Mouse (Mus musculus): Measurements from ENCODE around the gene Sipa1l1. TPM values are rescaled to one million over a fixed set of nuclear protein-coding genes. Genes with fewer than 3 reads are reported as not detected.

The Sipa1l1 gene
- total RNA-seq, 2 experiments from 2014 or later: 6.6 to 7.3 TPM

DNA sequence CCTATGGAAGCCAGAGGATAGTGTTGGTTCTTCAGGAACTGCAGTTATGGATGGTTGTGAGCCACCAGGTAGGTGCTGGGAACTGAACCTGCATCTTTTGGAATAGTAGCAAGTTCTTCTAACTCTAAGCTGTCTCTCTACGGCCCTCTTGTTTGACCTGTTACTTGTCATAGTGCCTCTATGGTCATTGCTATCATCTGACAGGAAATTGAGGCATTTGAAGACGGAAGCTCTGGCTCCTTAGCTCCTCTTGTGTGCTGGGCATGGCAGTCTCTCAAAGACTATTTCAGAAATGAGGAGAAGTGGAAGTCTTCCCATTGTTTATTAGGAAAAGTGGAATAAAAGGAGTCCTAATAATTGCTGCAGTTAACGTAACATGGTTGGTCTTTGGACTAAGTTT, 38.9 kb downstream of the Sipa1l1 start:
- no peak for DNase-seq (ENCODE audit: low spot score)

- DNase-seq (ENCODE audit: low spot score): no peak
Measured at GRCm38 (mm10) chr12:82208611-82209010, 39.5 kb downstream of the Sipa1l1 start.

DNA sequence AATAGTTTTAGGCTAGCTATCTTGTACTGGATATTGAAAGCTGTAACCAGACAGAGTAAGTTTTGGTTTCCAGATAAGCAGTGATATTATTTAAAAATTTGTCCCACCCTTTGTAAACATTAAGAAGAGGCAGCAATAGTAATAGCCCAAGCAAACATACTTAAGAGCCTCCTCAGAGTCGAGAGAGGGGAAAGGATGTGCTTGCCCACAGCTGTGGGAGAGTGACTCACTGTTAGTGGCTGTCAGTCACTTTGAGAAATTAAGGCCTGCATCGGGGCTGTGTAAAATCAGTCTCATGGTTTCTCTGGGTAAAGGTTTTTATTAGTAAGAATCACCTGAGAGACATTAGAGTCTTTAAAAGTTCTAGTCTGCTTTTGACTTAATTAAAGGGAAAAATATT, 40.6 kb downstream of the Sipa1l1 start:
- no peak for DNase-seq (ENCODE audit: low spot score)

DNA sequence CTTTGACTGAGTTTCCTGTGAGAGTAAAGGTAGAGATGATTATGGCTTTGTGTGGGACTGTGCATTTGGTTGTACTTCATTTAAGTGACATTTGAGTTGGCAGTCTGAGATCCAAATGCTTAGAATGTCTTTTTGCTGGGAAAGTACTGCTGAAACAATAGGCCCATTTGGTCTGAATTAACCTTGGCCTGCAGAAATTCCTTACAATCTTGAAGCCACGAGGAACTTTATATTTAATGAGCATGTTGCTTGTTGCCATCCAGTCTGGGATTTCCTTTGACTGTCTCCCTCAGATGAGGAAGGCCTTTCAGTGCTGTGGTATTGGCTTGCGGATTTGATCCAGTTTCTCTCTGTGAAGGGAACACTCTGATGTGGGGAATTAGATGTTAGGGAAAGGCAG, 43.9 kb downstream of the Sipa1l1 start:
- DNase-seq (ENCODE audit: low spot score): no peak

- no peak for DNase-seq (ENCODE audit: low spot score)
Measured at GRCm38 (mm10) chr12:82214916-82215315, 45.8 kb downstream of the Sipa1l1 start.

- DNase-seq (ENCODE audit: low spot score): no peak
Measured at GRCm38 (mm10) chr12:82216801-82217553, 47.9 kb downstream of the Sipa1l1 start.

- DNase-seq (ENCODE audit: low spot score): no peak
Measured at GRCm38 (mm10) chr12:82218201-82218600, 49.1 kb downstream of the Sipa1l1 start.

DNA sequence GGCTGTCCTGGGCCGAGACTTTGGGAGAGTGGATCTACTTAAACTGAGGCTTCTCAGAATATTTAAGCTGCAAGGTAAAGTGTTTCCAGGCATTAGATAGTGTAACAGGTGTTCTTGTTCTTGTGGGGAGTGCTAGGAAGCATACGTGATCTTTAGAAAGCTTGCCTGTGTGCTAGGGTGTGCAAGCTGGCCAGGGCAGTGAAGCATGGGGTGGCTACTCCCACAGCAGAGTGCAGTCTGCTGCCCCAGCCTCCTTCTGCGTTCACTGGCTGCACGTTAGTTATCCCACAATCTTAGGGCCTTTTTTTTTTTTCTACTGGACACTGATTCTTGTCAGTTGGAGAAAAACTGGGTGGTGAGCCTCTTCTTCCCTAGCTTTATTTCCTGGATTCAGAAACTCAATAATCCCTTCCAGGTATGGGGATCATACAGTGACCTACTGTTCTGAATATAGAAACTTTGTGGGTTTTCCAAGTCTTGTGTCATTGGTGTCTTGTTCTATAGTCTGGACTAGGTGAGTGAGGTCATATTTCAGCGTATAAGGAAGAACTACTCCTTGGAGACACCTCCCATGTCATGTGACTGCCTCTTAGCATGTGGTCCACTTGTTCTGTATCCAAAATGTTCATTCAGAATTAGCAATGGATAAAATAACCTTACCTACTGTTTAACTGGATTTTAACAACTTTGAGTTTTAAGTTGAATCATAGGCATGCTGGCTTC, 51.4 kb downstream of the Sipa1l1 start:
- no peak for DNase-seq (ENCODE audit: low spot score)

DNA sequence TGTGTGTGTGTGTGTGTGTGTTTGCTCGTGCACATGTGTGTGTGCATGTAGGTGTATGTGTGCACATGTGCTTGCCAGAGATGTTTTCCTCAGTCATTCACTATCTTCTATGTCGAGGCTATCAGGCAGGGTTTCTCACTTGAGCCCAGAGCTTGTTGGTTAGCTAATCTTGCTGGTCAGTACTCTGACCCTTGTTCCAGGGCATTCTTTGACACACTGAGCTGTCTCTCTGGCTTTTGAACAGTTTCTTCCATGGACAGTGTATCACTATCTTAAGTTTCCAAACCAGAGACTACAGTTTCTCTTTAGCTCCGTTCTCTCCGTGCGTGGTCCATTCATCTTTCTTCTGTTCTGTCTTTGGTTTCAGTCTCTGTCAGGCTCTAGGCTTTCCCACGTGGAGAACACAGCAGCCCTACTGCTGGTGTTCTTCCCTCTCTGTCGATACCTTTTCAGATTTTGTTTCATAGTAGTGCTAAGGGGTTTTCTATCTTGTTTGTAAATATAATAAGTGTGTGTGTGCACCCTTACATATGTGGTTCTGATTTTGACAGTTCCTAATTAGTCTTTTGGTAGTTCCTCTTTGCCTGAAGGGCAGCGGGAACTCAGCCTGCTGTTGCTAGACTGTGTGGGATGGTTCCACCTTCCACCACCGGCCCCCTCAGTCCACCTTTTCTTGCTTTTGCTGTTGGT, 54.2 kb downstream of the Sipa1l1 start:
- DNase-seq (ENCODE audit: low spot score): no peak

DNA sequence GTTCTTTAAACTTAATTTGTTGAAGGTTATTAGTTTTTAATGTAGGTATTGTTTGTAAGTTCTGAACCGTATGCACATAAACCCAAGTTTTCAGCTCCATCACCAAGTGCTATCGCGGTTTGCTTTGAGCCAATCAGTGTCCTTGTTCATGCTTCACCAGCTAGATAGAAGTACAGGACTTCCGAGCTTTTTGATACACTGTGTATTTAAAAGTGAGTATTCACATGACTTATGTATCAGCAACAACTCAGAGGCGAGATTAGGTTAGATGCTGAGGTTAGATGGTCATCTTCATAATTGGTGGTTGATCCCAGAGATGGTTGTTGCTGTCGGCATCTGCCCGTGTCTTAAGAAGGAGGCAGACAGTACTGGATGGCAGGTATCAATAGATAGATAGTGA, 55.7 kb downstream of the Sipa1l1 start:
- no peak for DNase-seq (ENCODE audit: low spot score)

DNA sequence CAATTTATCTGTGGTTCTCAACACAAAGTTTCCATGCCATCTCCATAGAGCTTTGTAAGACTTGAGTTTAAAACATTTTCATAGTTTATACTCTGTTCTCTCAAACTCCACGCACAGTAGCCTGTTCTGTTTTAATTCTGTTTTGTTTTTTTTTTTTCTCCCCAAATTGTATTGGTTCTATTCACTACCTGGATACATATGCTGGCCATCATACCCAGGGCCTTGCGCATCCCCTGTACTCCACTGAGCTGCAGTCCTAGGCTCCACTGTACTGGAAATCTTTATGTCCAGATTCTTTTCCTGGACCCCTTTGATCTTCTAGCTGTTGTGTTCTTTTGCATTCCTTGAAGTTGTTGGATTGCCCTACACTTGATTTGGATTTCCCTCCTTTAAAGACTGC, 56.2 kb downstream of the Sipa1l1 start:
- DNase-seq (ENCODE audit: low spot score): no peak

GRCm38 (mm10) chr12:82225751-82226228, 56.7 kb downstream of the Sipa1l1 start:
- DNase-seq (ENCODE audit: low spot score): peak; percentile 8

GRCm38 (mm10) chr12:82226311-82227066, 57.4 kb downstream of the Sipa1l1 start:
- no peak for DNase-seq (ENCODE audit: low spot score)

GRCm38 (mm10) chr12:82230127-82230526, 61.0 kb downstream of the Sipa1l1 start:
- no peak for DNase-seq (ENCODE audit: low spot score)

DNA sequence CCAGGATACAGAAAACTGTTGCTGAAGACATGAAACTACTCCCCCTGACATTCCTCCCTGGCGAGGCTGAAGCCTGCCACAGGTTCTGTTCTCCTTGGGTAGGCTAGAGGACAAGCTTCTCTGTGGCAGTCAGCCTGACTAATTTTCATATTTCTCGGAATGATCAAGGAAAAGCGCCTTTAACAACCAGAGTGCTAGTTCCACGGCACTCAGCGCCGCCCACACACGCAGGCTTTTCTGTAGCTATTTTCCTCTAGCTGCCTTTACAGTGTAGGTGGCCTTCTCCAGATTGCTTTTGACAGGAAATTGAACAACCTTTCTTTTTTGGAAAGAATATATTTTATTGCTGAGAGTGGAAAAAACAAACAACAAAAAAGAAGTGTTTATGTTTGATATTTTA, 62.1 kb downstream of the Sipa1l1 start:
- DNase-seq (ENCODE audit: low spot score): no peak

DNA sequence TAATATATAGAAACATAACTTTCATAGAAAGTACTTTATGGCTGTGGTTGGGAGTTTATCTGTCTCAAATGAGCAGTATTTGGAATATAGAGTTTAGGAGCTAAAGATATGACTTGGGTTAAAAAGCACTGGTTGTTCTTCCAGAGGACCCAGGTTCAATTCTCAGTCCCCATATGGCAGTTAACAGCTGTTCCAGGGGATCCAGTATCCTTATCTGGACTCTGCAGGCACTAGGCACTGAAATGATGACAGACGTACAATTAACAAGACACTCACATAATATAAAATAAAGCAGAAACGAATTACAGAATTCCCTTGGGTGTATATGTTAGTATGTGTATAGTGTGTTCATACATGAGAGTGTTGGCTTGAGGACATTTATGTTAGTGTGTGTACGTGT, 64.1 kb downstream of the Sipa1l1 start:
- no peak for DNase-seq (ENCODE audit: low spot score)

GRCm38 (mm10) chr12:82234463-82235223, 65.5 kb downstream of the Sipa1l1 start:
- no peak for DNase-seq (ENCODE audit: low spot score)

DNA sequence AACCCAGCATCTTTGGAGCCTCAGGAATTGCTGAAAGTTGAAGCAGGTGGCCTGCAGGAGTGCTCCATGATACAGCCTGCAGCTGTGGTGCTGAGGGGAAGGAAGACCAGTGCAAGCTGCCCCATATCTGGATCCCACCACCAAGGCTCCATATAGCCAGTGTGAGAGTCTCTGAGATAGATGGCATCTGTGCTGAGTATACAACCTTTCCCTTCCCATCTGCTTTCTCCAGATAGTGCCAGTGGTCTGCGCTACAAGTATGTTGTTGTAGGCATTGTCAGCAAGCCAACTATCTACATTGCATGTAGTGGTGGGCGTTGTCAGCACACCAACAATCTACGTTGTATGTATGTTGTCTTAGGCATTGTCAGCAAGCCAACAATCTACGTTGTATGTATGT, 68.0 kb downstream of the Sipa1l1 start:
- no peak for DNase-seq (ENCODE audit: low spot score)

DNA sequence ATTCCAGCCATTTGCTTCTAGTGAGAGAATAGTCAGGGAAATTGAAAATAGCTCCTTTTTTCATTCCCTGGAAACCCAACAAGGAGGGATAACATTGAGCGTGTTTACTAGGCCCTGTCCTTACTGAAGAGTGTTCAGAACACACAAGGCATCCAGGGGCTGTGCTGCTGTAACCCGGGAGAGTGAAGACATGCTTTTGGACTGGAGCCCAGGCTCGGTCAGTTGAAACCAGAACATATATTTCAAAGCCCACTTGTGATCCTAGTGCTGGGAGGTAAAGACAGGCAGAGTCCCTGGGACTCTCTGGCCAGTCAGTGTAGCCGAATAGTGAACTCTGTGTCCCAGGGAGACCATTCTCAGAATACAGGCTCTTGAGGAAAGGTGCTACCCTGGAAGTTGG, 68.8 kb downstream of the Sipa1l1 start:
- DNase-seq (ENCODE audit: low spot score): no peak

DNA sequence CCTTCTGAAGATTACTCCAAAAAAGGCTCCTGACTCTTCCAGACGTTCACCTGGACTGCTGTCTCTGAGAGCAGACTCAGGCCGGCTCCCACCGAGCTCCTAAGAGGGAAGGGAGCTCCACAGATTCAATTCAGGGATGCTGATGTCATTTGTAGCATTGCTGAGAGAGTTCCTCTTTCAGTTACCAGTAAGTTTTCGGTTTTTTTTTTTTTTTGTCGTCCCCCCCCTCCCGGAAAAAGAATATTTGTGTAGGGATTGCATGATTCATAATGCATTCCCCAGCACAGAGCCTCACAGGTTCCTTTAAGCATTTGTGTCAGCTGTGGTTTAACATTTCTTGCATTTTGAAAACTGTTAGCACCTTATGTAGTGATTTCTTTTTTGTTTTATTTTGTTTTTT, 71.6 kb downstream of the Sipa1l1 start:
- no peak for DNase-seq (ENCODE audit: low spot score)

GRCm38 (mm10) chr12:82245219-82245618, 76.1 kb downstream of the Sipa1l1 start:
- no peak for DNase-seq (ENCODE audit: low spot score)
